Mouse (Mus musculus): ENCODE measurements around the gene Clec18a. TPM values are rescaled to one million over a fixed set of nuclear protein-coding genes. Genes with fewer than 3 reads are reported as not detected.
"Not testable (repeated sequence)": the region's sequence is repeated elsewhere in the genome, so short reads cannot be mapped to it uniquely, and the experiment has no call there.

The Clec18a gene
- polyA plus RNA-seq, 1 experiment from 2014 or later: 2.2 TPM

DNA sequence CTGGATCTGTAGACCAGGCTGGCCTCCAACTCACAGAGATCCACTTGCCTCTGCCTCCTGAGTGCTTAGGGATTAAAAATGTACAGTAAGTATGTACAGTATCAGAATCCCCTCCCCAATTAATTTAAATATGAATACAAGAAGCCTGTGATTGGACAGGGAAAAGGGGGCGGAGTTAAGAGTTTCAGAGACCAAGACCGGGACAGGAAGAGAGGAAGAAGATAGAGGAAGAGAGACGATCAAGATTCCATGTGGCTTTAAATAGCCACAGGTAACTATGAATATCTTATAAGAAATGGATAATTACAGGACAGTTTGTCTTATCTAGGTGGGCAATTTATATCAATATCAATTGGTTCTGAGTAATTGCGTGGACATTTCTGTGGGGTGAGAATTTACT lies 62.6 kb downstream of the Clec18a start:
- H3K27ac ChIP-seq: no peak overlapping the region
- no peaks in the 10 kb centered on the region for H3K9me3 ChIP-seq
- 0 out of 2 replicates have a peak, but pooled peaks cover 5% of the 10 kb centered on the region for H3K27me3 ChIP-seq (replicated peaks)
- H3K9ac ChIP-seq: no peak overlapping the region
- 51% methylated on average over 4 of the region's 4 CpGs for WGBS
- no peak overlapping the region for H3K4me3 ChIP-seq
- no peak overlapping the region for H3K4me2 ChIP-seq (replicated peaks)
- no peaks in the 10 kb centered on the region for H3K36me3 ChIP-seq
- peaks cover 7% of the 10 kb centered on the region for H3K4me1 ChIP-seq
- no peak for ATAC-seq (ENCODE audit: low FRiP score, low read depth)

DNA sequence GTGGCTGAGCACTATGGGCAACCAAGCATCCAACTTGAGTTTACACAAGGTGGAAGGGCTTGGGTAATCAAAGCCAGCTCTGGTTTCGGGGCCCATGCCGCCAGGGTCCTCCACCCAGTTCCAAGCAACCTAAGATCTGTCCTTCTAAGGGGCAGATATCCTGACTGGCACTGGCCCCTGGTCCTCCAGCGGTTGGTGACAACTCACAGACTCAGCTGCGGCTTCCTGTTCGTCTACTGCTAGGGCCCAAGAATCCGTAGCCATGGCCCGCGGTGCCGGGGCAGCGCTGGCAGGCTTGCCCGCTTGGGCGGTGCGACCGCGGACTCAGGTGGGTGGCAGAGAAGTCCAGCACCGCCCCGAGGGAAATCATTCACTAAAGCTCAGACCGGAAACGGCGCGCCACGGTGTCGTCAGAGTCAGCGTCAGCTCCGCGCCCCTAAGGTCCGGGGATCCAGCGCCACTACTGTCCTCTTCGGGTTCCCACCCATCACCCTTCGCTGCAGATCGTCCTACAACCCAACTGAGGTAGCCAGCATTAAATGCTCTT lies 64.8 kb downstream of the Clec18a start:
- under 1% methylated on average over 31 of the region's 31 CpGs for WGBS

DNA sequence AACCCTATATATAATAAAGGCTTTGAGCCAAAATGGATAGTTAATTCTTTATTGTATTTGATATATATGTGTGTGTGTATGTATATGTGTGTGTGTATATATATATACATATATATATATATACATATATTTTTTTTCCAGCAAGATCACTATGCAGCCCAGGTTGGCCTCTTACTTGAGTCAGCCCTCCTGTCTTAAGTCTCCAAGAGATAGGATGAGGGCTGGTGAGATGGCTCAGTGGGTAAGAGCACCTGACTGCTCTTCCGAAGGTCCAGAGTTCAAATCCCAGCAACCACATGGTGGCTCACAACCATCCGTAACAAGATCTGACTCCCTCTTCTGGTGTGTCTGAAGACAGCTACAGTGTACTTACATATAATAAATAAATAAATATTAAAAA lies 65.6 kb downstream of the Clec18a start:
- H3K9ac ChIP-seq; H3K27ac ChIP-seq; H3K4me3 ChIP-seq; ATAC-seq (ENCODE audit: low FRiP score, low read depth); H3K27me3 ChIP-seq (replicated peaks); H3K9me3 ChIP-seq; H3K4me2 ChIP-seq (replicated peaks); H3K36me3 ChIP-seq; H3K4me1 ChIP-seq: not testable (repeated sequence)
- 90% methylated on average over 2 of the region's 2 CpGs for WGBS

More for the DNA sequence above, 64.8 kb downstream of the Clec18a start:
- no peaks in the 10 kb centered on the region for H3K36me3 ChIP-seq
- peaks cover 3% of the 10 kb centered on the region; the same call in 1 of the 2 replicates for H3K4me1 ChIP-seq
- no peak overlapping the region for H3K27ac ChIP-seq
- no peaks in the 10 kb centered on the region for H3K9me3 ChIP-seq
- peak; percentile 88 for ATAC-seq (ENCODE audit: low FRiP score, low read depth)
- H3K4me3 ChIP-seq: peak overlapping the region; percentile 77
- H3K27me3 ChIP-seq (replicated peaks): 0 out of 2 replicates have a peak, but pooled peaks cover 5% of the 10 kb centered on the region
- H3K4me2 ChIP-seq (replicated peaks): peak overlapping the region; percentile 81
- H3K9ac ChIP-seq: peak overlapping the region; percentile 80

DNA sequence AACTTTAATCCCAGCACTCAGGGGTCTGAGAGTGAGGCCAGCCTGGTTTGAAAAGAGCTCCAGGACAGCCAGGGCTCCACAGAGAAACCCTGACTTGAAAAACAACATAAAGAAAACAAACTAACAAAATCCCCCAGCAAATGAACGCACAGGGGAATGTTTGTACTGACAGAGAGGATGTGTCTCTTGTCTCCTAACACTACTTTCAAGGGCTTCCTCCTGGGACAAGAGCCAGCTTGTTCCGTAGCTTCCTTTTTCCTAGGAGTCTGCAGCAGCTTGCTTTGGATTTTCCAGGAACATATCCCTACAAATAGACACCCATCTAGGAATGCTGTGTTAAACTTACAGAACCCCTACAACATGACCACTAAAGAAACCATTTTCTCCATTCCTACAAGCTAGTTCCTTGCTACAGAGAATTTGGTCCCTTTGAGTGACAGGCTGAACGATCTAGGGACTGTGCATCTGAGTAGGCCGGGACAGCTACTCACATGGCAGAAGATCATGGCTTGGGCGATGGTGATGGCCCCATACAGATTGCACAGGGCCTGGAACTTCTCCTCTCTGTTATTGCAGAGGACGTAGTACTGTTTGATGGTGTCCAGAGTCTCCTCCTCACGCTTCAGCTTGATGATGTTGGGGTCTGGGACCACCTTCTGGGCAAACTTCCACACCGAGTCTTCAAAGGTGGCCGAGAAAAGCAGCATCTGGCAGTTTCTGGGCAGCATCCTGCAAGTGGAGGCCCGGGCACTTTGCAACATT lies 81.8 kb downstream of the Clec18a start:
- not testable (repeated sequence) for H3K27me3 ChIP-seq (replicated peaks); H3K4me3 ChIP-seq; H3K4me1 ChIP-seq; H3K27ac ChIP-seq; H3K4me2 ChIP-seq (replicated peaks); H3K9ac ChIP-seq; ATAC-seq (ENCODE audit: low FRiP score, low read depth); H3K9me3 ChIP-seq
- H3K36me3 ChIP-seq: peaks cover 44% of the 10 kb centered on the region
- WGBS: 91% methylated on average over 9 of the region's 10 CpGs

Small RNA genes within 50 kb of the gene (microRNA-seq; reads per million reads assigned to microRNA genes)
- gene Gm24103: not detected
- 0.87 reads per million for gene Mir3473d

Other genes with a start within 250 kb of the Clec18a start
- 77.0 and 77.7 TPM in 2 replicates for gene Cog4, start 245.8 kb downstream of the Clec18a start, polyA plus RNA-seq (2016; fragmentation: Nextera tagmentation; extraction: Ambion mirVana)
- gene Sf3b3, start 245.6 kb downstream of the Clec18a start, polyA plus RNA-seq (2016; fragmentation: Nextera tagmentation; extraction: Ambion mirVana): 156 TPM in 2 replicates
- gene Fuk, start 189.9 kb downstream of the Clec18a start, polyA plus RNA-seq (2016; fragmentation: Nextera tagmentation; extraction: Ambion mirVana): 9.9 and 11.9 TPM in 2 replicates
- 35.0 and 37.1 TPM in 2 replicates for gene St3gal2, start 172.5 kb downstream of the Clec18a start, polyA plus RNA-seq (2016; fragmentation: Nextera tagmentation; extraction: Ambion mirVana)
- 14.5 and 16.7 TPM in 2 replicates for gene Ddx19a, start 94.6 kb downstream of the Clec18a start, polyA plus RNA-seq (2016; fragmentation: Nextera tagmentation; extraction: Ambion mirVana)
- 7.5 and 7.9 TPM in 2 replicates for gene Ddx19b, start 60.7 kb downstream of the Clec18a start, polyA plus RNA-seq (2016; fragmentation: Nextera tagmentation; extraction: Ambion mirVana)
- gene Aars, start 59.3 kb downstream of the Clec18a start, polyA plus RNA-seq (2016; fragmentation: Nextera tagmentation; extraction: Ambion mirVana): 80.1 and 83.8 TPM in 2 replicates
- 0.30 and 6.2 TPM in 2 replicates for gene Exosc6, start 36.1 kb downstream of the Clec18a start, polyA plus RNA-seq (2016; fragmentation: Nextera tagmentation; extraction: Ambion mirVana)
- 11.9 and 12.6 TPM in 2 replicates for gene Pdpr, start 2.2 kb upstream of the Clec18a start, polyA plus RNA-seq (2016; fragmentation: Nextera tagmentation; extraction: Ambion mirVana)
- gene Glg1, start 166.8 kb upstream of the Clec18a start, polyA plus RNA-seq (2016; fragmentation: Nextera tagmentation; extraction: Ambion mirVana): 87.5 and 97.1 TPM in 2 replicates
- gene Rfwd3, start 207.8 kb upstream of the Clec18a start, polyA plus RNA-seq (2016; fragmentation: Nextera tagmentation; extraction: Ambion mirVana): 53.7 and 56.5 TPM in 2 replicates
- 0.22 and 0.47 TPM in 2 replicates for gene Mlkl, start 245.8 kb upstream of the Clec18a start, polyA plus RNA-seq (2016; fragmentation: Nextera tagmentation; extraction: Ambion mirVana)

Measured in neural tube, embryonic 12.5 days (tissue).